Mouse (Mus musculus): ENCODE results near the gene Mettl17. TPM values are rescaled to one million over a fixed set of nuclear protein-coding genes. Genes with fewer than 3 reads are reported as not detected.
A peak's percentile ranks its signal among the peaks of the same experiment; 100 is the strongest.

Mettl17 gene
- total RNA-seq, 4 experiments from 2014 or later, result 8.6 to 14.7 (median 12.3) TPM

GRCm38 (mm10) chr14:51929309-51929943 is 44.8 kb downstream of the Mettl17 start:
- peak; percentile 54 to 75 for DNase-seq (ENCODE audit: low spot score in 2 of 2)

- DNase-seq (ENCODE audit: low spot score in 2 of 2), result no peak
Observed at GRCm38 (mm10) chr14:51929968-51930367, 45.3 kb downstream of the Mettl17 start.

- DNase-seq (ENCODE audit: low spot score in 2 of 2), result peak; percentile 49 to 60
Observed at GRCm38 (mm10) chr14:51930824-51931223, 46.2 kb downstream of the Mettl17 start.

- no peak for DNase-seq (ENCODE audit: low spot score in 2 of 2)
Observed at GRCm38 (mm10) chr14:51932092-51933020, 47.7 kb downstream of the Mettl17 start.

GRCm38 (mm10) chr14:51939005-51939404 is 54.4 kb downstream of the Mettl17 start:
- DNase-seq (ENCODE audit: low spot score in 2 of 2), result no peak

GRCm38 (mm10) chr14:51940944-51941560 is 56.4 kb downstream of the Mettl17 start:
- DNase-seq (ENCODE audit: low spot score in 2 of 2), result peak; percentile 42 to 59

- DNase-seq (ENCODE audit: low spot score in 2 of 2), result no peak
Observed at GRCm38 (mm10) chr14:51941577-51941976, 56.9 kb downstream of the Mettl17 start.

GRCm38 (mm10) chr14:51942236-51942635 is 57.6 kb downstream of the Mettl17 start:
- DNase-seq (ENCODE audit: low spot score in 2 of 2), result no peak

Small RNA genes lying within 50 kb of the gene (microRNA-seq; reads per million reads assigned to microRNA genes)
- not detected for gene Gm27375

Other genes with a start within 250 kb of the Mettl17 start
- gene Gm4181, start 249.2 kb upstream of the Mettl17 start, total RNA-seq (2022), result not detected
- gene Gm17079, start 189.4 kb upstream of the Mettl17 start, total RNA-seq (2022), result not detected
- gene Gm5800, start 167.7 kb upstream of the Mettl17 start, total RNA-seq (2022), result not detected
- not detected for gene Ang4, start 111.3 kb upstream of the Mettl17 start, total RNA-seq (2022)
- gene AY358078, start 84.8 kb upstream of the Mettl17 start, total RNA-seq (2022), result not detected
- not detected for gene Ear6, start 31.1 kb upstream of the Mettl17 start, total RNA-seq (2022)
- under 1 TPM; 0.11 to 0.48 (median 0.33) TPM for gene Slc39a2, start 8.0 kb downstream of the Mettl17 start, total RNA-seq (2022)
- 1,000 to 10,000 TPM; 1,880 to 2,007 (median 1,939) TPM for gene Ndrg2, start 29.3 kb downstream of the Mettl17 start, total RNA-seq (2022)
- gene Tppp2, start 33.6 kb downstream of the Mettl17 start, total RNA-seq (2022), result 1 to 10 TPM in 3 of 4 experiments, under 1 TPM in 1; 0.92 to 1.7 (median 1.7) TPM
- not detected for gene Rnase13, start 37.9 kb downstream of the Mettl17 start, total RNA-seq (2022)
- gene Arhgef40, start 99.9 kb downstream of the Mettl17 start, total RNA-seq (2022), result 1 to 10 TPM; 5.7 to 9.4 (median 6.2) TPM
- gene Tmem253, start 130.8 kb downstream of the Mettl17 start, total RNA-seq (2022), result 1 to 10 TPM in 3 of 4 experiments, under 1 TPM in 1; 0.60 to 1.4 (median 1.2) TPM
- 10 to 100 TPM in 3 of 4 experiments, 1 to 10 TPM in 1; 9.9 to 14.0 (median 13.0) TPM for gene Zfp219, start 135.9 kb downstream of the Mettl17 start, total RNA-seq (2022)
- gene Olfr221, start 157.6 kb downstream of the Mettl17 start, total RNA-seq (2022), result not detected
- 10 to 100 TPM; 62.4 to 80.4 (median 71.9) TPM for gene Hnrnpc, start 219.2 kb downstream of the Mettl17 start, total RNA-seq (2022)
- not detected for gene Rpgrip1, start 225.9 kb downstream of the Mettl17 start, total RNA-seq (2022)